Mouse (Mus musculus): ENCODE data around the gene Magea3.
"Not testable (repeated sequence)": the region's sequence is repeated elsewhere in the genome, so short reads cannot be mapped to it uniquely, and the experiment has no call there.

Magea3 gene

DNA sequence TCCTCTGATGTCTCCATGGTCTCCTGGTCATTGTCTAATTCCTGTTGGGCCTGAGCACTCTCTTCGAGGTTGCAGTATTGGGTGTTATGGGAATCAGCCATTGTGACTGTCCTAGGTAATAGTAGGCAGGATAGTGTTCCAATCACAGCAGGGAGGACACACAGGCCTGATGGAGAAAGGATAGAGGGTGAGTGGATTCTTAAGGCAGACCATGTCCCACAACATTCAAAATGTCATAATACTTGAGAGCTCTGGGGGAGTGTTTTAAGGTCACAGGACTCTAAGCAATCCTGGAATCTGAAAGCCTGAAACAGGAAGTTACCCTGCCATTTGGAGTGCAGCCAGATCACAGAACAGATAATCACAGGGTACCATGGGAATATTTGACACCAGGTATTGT, at the start of gene Magea3:
Gene Magea3, minus strand, starts transcription at position 101 of the 400 bp plus-strand sequence.
- ATAC-seq (ENCODE audit: low TSS enrichment): not testable (repeated sequence)

DNA sequence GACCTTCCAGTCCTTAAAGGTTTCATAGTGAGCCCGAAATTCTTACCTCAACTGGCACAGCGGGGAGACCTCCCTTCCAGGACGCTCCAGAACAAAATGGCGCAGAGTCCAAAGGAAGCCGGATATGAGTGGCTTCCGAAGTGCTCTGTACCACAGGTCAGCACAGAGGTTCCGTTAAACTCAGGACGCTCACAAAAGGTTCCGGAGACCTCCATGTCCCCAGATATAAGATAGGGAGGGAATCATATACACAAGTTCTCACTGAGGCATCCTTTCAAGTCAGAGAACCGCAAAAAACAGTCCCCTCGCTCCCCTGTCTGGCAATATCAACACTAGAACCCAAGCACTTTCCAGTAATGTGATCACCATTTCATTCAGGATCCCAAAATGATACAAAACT, 46.4 kb upstream of the Magea3 start, which contains the start of gene Magea8:
Gene Magea8, minus strand, starts transcription at position 101 of the 400 bp plus-strand sequence.
- ATAC-seq (ENCODE audit: low TSS enrichment): not testable (repeated sequence)

DNA sequence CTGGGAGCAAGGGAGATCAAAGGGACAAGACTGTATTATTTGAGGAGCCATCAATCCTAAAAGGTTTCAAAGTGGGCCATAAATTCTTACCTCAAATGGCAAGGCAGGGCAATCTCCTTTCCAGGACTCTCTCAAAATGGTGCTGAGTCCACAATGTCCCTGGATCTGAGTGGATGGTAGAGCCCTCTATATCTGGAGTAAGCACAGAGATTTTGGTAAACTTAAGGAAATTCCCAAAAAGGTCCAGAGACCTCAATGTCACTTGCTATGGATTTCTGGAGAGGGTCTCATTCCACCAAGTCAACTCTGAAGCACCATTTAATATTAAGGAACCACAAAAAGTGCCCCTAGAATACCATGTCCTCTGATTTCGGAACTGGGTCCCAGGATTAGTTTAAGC, 13.4 kb downstream of the Magea3 start, which contains the start of gene Magea6:
Gene Magea6, minus strand, starts transcription at position 101 of the 400 bp plus-strand sequence.
- ATAC-seq (ENCODE audit: low TSS enrichment): not testable (repeated sequence)

Measured in frontal cortex, adult (tissue).